Mouse (Mus musculus) lung, embryonic 16.5 days (tissue): Measurements from ENCODE around the gene Ints7. TPM values are rescaled to one million over a fixed set of nuclear protein-coding genes. Genes with fewer than 3 reads are reported as not detected.

Experiments
- ATAC-seq: fragments of 200-750 bp; cut with Nextera tagmentation; 2 replicates; pipeline ENCODE4 v1.8.0; 2017; ENCODE audit warnings: low read depth, mild to moderate bottlenecking, moderate library complexity
- H3K27ac ChIP-seq: fragments of 300-500 bp; sonication (generic); 2 replicates; pipeline ENCODE4 v1.5.1; 2014; ENCODE audit warnings: mild to moderate bottlenecking, control low read depth, low read length
- H3K27me3 ChIP-seq: fragments of 300-500 bp; sonication (generic); 2 replicates; pipeline ENCODE4 v1.6.1; 2014; ENCODE audit warnings: low read depth, low read length, mixed read lengths; ENCODE audit not compliant: control insufficient read depth, insufficient read depth
- H3K36me3 ChIP-seq: fragments of 300-500 bp; sonication (generic); 2 replicates; pipeline ENCODE4 v1.6.1; 2014; ENCODE audit warnings: low read length; ENCODE audit not compliant: control insufficient read depth, insufficient read depth
- H3K4me1 ChIP-seq: fragments of 300-500 bp; sonication (generic); replicated peaks from 2 replicates; pipeline ENCODE4 v1.6.1; 2014; ENCODE audit warnings: low read length, mixed read lengths; ENCODE audit not compliant: control insufficient read depth, insufficient read depth
- H3K4me2 ChIP-seq: fragments of 300-500 bp; sonication (generic); 2 replicates; pipeline ENCODE4 v1.6.1; 2014; ENCODE audit warnings: low read depth, low read length, control low read depth
- H3K4me3 ChIP-seq: fragments of 300-500 bp; sonication (generic); 2 replicates; pipeline ENCODE4 v1.5.1; 2014; ENCODE audit warnings: mild to moderate bottlenecking, low read length, control low read depth
- H3K9ac ChIP-seq: fragments of 300-500 bp; sonication (generic); 2 replicates; pipeline ENCODE4 v1.6.1; 2014; ENCODE audit warnings: low read length, control low read depth
- H3K9me3 ChIP-seq: fragments of 300-500 bp; sonication (generic); 2 replicates; pipeline ENCODE4 v1.6.1; 2016; ENCODE audit warnings: low read length; ENCODE audit not compliant: control insufficient read depth
- WGBS: fragments of 180-500 bp; shearing (Covaris S2); extraction: QIAGEN DNeasy Blood & Tissue Kit; methylation state at CpG from one replicate; pipeline ENCODE4 v1.1.7; 2014; 5-methylcytosine and 5-hydroxymethylcytosine counted together
- polyA plus RNA-seq: library from polyadenylated mRNA; unstranded; fragments of >200 nt; fragmentation: Nextera tagmentation; extraction: Ambion mirVana; gene quantifications from 2 replicates; pipeline ENCODE4 v1.2.1, GENCODE M21; 2015

Ints7 gene
- polyA plus RNA-seq, 1 experiment from 2014 or later: 54.7 TPM

DNA sequence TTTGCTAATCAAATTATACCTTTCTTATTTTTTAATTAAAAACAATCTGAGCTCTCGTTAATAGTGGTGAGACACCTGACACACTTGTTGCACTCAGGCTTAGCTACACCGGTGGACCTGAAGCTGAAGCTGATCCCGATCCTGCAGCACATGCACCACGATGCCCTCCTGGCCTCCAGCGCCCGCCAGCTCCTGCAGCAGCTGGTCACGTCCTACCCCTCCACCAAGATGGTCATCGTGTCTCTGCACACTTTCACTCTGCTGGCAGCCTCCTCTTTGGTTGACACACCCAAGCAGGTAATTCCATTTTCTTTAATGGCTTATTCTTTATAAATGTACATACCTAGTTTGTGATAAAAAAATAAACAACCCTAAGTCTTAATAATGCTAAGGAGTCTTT is 20.6 kb downstream of the Ints7 start:
- Histone ChIP-seq H3K4me1 (peaks cover 3% of the 10 kb centered on the region; the same call in 1 of the 2 replicates), H3K27me3 (no peaks in the 10 kb centered on the region), H3K4me3 (no peak overlapping the region), H3K9ac (no peak overlapping the region), H3K27ac (no peak overlapping the region), H3K9me3 (no peaks in the 10 kb centered on the region), H3K36me3 (peaks cover 27% of the 10 kb centered on the region), H3K4me2 (no peak overlapping the region)
- ATAC-seq: no peak
- 95% methylated on average over 8 of the region's 8 CpGs for WGBS

DNA sequence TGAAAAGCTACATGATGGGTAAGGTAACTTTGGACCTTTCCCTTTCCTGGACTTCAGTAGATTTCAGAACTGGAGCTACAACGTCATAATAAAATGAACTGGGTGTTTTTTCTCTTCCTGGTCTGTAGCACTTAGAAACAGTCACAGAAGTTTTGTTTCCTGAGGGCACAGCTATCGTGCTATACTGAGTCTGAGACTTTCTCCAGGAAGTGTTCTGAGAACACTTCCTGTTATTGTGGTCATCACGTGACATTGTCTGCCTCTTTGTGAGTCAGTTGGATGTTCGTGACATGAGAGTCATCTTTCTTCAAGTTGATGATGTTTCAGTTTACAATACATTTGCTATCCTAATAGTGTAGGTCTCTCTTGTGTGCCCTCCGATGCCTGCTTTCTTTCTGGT is 23.8 kb downstream of the Ints7 start:
- Histone ChIP-seq H3K4me3 (no peak overlapping the region), H3K9ac (no peak overlapping the region), H3K4me2 (no peak overlapping the region), H3K4me1 (no peaks in the 10 kb centered on the region), H3K36me3 (peaks cover 31% of the 10 kb centered on the region), H3K27ac (no peak overlapping the region), H3K9me3 (no peaks in the 10 kb centered on the region), H3K27me3 (no peaks in the 10 kb centered on the region)
- ATAC-seq: no peak
- WGBS: 63% methylated on average over 5 of the region's 5 CpGs

DNA sequence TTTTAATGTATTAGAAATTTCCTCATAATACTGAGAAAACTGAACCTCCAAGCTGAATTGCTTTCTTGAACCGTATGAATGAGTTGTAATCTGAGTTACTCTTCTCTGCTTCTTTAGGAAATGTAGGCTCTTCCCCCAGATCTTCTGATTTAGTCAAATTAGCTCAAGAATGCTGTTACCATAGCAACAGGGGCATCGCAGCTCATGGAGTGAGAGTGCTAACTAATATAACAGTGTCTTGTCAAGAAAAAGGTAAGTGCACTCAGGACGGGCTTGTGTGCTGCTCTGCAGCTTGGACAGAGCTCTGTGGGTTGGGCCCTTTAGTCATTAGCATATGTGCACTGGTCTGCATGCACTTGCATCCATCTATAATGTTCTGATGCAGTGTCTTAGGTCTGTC is 29.3 kb downstream of the Ints7 start:
- H3K36me3 ChIP-seq: peaks cover 48% of the 10 kb centered on the region
- H3K27me3 ChIP-seq: no peaks in the 10 kb centered on the region
- no peaks in the 10 kb centered on the region for H3K9me3 ChIP-seq
- no peaks in the 10 kb centered on the region for H3K4me1 ChIP-seq
- H3K9ac ChIP-seq: no peak overlapping the region
- 65% methylated on average over 3 of the region's 3 CpGs for WGBS
- H3K4me2 ChIP-seq: no peak overlapping the region
- no peak overlapping the region for H3K27ac ChIP-seq
- H3K4me3 ChIP-seq: no peak overlapping the region
- ATAC-seq: no peak

DNA sequence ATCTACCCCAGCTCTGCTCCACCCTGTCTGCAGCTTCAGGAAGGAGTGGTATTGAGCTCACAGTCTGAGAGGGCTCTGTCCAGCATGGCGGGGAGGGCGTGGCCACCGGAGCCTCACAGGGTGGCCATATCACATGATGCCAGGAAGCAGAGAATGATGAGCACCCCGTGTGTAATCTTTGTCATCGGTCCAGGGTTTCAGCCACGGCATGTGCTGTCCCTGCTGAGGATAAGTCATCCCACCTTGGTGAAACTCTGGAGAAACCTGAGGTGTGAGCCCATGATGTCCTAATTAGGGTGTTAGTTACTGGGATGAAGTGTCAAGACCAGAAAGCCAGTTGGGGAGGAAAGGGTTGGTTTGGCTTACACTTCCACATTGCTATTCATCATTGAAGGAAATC is 33.6 kb downstream of the Ints7 start:
- Histone ChIP-seq H3K4me2 (no peak overlapping the region), H3K27ac (no peak overlapping the region), H3K4me1 (no peaks in the 10 kb centered on the region), H3K4me3 (no peak overlapping the region), H3K27me3 (no peaks in the 10 kb centered on the region), H3K9me3 (no peaks in the 10 kb centered on the region), H3K36me3 (peaks cover 69% of the 10 kb centered on the region), H3K9ac (no peak overlapping the region)
- ATAC-seq: no peak
- 89% methylated on average over 6 of the region's 6 CpGs for WGBS

DNA sequence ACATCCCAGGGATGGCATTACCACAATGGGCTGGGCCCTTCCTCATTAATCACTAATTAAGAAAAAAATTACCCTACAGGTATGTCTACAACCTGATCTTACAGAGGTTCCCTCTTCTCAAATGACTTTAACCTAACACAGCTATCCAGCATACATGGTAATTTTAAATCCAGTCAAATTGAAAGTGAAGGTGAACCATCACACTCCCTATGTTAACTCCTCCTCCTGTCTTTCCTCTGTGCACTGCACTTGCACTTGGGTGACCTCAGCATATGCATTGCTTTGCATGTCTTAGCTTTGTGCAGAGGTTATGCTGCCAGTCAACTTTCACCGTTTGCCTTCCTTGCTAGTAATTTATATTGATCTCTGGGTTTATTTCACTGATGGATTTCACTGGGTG is 34.1 kb downstream of the Ints7 start:
- Histone ChIP-seq H3K4me2 (no peak overlapping the region), H3K4me3 (no peak overlapping the region), H3K9ac (no peak overlapping the region), H3K27me3 (no peaks in the 10 kb centered on the region), H3K36me3 (peaks cover 69% of the 10 kb centered on the region), H3K27ac (no peak overlapping the region), H3K4me1 (no peaks in the 10 kb centered on the region), H3K9me3 (no peaks in the 10 kb centered on the region)
- 67% methylated on average over 1 of the region's 1 CpGs for WGBS
- no peak for ATAC-seq

DNA sequence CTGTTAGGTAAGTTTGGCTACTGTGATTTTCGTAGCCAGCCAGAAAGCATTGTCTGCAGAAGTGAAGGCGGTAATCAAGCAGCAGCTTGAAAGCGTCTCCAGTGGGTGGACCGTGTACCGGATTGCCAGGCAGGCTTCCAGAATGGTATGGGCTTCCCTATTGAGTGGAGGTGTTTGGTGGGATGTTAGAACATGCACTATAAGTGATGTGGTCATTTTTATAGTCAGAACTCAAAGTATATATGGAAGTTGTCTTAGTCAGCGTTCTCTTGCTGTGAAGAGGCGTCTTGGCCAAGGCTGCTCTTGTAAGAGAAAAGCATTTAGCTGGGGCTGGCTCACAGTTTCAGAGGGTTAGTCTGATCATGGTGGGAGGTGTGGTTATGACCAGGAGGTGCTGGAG is 34.9 kb downstream of the Ints7 start:
- no peak for ATAC-seq
- Histone ChIP-seq H3K4me1 (no peaks in the 10 kb centered on the region), H3K4me2 (no peak overlapping the region), H3K9ac (no peak overlapping the region), H3K27ac (no peak overlapping the region), H3K4me3 (no peak overlapping the region), H3K27me3 (no peaks in the 10 kb centered on the region), H3K36me3 (peaks cover 70% of the 10 kb centered on the region), H3K9me3 (no peaks in the 10 kb centered on the region)
- WGBS: 93% methylated on average over 7 of the region's 7 CpGs

DNA sequence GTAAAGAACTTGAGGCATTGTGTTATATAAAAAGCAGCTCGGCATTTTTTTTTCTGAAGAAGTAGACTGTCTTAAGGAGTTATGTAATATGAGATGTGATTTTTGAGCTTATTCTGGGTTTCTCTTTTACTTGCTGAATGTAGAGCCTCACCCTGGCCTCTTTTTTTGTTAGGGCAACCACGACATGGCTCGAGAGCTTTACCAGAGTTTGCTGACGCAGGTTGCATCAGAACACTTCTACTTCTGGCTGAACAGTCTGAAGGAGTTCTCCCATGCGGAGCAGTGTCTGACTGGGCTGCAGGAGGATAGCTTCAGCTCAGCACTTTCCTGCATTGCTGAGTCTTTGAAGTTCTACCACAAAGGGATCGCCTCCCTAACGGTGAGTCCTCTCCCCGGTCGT is 36.2 kb downstream of the Ints7 start:
- Histone ChIP-seq H3K36me3 (peaks cover 68% of the 10 kb centered on the region), H3K9me3 (no peaks in the 10 kb centered on the region), H3K9ac (no peak overlapping the region), H3K4me1 (no peaks in the 10 kb centered on the region), H3K27me3 (no peaks in the 10 kb centered on the region), H3K4me2 (no peak overlapping the region), H3K27ac (no peak overlapping the region), H3K4me3 (no peak overlapping the region)
- ATAC-seq: no peak
- WGBS: 86% methylated on average over 9 of the region's 9 CpGs

DNA sequence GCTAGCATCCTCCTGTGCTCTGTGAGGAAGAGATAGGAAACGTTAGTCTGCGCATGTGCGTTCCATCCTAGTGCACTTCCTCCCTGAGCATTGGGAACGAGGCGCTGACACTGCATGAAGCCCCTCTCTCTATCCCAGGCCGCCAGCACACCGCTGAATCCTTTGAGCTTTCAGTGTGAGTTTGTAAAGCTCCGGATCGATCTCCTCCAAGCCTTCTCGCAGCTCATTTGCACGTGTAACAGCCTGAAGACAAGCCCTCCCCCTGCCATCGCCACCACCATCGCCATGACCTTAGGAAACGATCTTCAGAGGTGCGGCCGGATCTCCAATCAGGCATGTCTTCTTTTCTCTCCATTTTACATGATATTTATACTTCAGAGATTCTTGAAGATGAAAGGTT is 37.4 kb downstream of the Ints7 start:
- Histone ChIP-seq H3K9me3 (no peaks in the 10 kb centered on the region), H3K4me2 (no peak overlapping the region), H3K27me3 (no peaks in the 10 kb centered on the region), H3K27ac (no peak overlapping the region), H3K4me1 (no peaks in the 10 kb centered on the region), H3K36me3 (peaks cover 69% of the 10 kb centered on the region), H3K9ac (no peak overlapping the region), H3K4me3 (no peak overlapping the region)
- WGBS: 74% methylated on average over 16 of the region's 16 CpGs
- no peak for ATAC-seq

DNA sequence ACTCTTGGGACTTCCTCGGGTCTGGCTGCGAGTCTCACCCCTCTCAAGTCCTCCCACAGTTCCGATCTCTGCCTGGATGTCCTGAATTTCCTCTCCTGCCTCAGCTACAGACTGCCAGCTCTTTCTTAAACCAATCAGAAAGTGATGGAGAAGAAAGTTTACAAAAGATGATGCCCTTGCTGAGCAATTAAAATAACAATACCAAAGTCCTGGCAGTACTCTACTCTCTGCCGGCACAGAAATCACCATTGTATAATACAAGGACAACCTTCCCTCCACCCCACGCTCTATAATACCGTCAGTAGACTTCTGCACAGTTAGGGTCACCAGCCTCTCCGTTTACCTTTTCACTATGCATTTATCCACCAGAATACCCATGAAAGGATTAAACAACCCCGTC is 40.8 kb downstream of the Ints7 start:
- 92% methylated on average over 8 of the region's 8 CpGs for WGBS
- no peaks in the 10 kb centered on the region for H3K27me3 ChIP-seq
- H3K4me2 ChIP-seq: no peak overlapping the region
- H3K4me3 ChIP-seq: no peak overlapping the region
- no peaks in the 10 kb centered on the region for H3K4me1 ChIP-seq
- no peak overlapping the region for H3K27ac ChIP-seq
- ATAC-seq: no peak
- no peak overlapping the region for H3K9ac ChIP-seq
- peaks cover 64% of the 10 kb centered on the region for H3K36me3 ChIP-seq
- no peaks in the 10 kb centered on the region for H3K9me3 ChIP-seq

DNA sequence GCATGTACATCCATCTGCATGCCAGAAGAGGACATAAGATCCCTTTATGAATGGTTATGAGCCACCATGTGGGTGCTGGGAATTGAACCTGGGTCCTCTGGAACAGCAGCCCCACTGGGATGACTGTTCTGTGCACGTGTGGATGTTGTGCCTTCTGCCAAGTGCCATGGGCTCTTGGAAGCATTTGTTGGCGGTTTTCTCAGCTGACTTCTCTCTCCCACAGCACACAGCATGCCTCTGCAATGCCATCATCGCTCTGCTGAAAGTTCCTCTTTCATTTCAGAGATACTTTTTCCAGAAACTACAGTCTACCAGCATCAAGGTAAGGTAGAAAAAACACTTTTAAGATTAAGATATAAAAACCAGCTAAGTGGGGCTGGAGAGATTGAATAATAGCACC is 42.2 kb downstream of the Ints7 start:
- Histone ChIP-seq H3K9me3 (no peaks in the 10 kb centered on the region), H3K4me2 (no peak overlapping the region), H3K27me3 (no peaks in the 10 kb centered on the region), H3K9ac (no peak overlapping the region), H3K4me1 (no peaks in the 10 kb centered on the region), H3K27ac (no peak overlapping the region), H3K4me3 (no peak overlapping the region), H3K36me3 (peaks cover 57% of the 10 kb centered on the region)
- ATAC-seq: no peak
- 86% methylated on average over 3 of the region's 3 CpGs for WGBS
